Mouse (Mus musculus) kidney, adult 18-20 months (tissue): ENCODE measurements around the gene Calm3.

Source experiments
- DNase-seq: peaks from one replicate; pipeline ENCODE4 v3.0.0; 2021

Gene Calm3

DNA sequence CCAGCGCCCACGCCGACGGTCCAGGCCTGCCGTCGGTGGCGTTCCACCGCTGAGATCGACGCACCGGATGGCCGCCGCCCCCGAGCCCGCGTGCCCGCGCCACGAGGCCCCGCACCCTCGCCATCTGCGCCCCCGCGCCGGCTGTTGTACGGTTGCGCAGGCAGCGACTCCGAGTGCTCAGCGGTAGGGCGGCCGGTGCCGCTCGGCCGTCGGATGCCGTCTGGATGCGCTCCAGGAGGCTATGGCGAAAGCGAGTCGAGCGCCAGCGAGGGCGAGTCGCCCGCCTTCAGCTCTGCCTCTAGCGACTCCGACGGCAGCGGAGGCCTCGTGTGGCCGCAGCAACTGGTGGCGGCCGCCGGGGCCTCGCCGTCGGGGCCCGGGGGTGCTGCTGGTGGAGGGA is 38.0 kb downstream of the Calm3 start:
- no peak for DNase-seq

- DNase-seq = no peak
Measured at GRCm38 (mm10) chr7:16885271-16885776, 38.6 kb downstream of the Calm3 start.

GRCm38 (mm10) chr7:16884334-16884733 is 39.6 kb downstream of the Calm3 start:
- DNase-seq = no peak

DNA sequence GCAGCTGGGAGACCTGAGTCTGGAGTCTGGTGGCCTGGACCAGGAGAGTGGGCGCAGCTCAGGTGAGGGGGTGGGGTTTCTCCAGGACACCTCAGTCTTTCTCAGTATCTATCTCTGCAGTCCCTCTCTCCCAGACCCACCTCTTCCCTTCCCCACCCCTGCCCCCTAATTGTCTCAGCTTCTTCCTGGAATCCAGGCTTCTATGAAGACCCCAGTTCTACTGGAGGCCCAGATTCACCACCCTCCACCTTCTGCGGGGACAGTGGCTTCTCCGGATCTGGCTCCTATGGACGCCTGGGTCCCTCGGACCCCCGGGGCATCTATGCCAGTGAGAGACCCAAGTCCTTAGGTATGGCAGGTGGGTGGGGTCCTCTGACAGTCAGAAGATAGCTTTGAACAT is 40.8 kb downstream of the Calm3 start:
- DNase-seq = no peak

DNA sequence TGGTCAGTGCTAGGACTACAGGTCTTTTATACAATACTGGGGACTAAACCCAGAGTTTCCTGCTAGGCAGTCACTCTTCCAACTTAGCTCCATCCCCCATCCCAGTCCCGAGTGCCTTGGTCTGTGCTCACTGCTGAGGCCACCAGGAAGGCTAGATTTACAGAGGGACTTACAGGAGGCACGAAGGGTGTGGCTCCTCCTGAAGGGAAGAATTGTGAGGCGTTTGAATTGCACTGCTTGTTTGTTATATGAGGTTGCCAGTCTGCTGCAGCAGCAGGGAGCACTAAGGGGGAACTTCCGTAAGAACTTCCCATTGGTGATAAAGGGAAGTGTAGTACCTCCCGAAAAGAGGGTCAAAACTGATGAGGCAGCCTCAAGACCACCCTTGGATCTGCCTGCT is 43.3 kb downstream of the Calm3 start:
- DNase-seq = no peak

DNA sequence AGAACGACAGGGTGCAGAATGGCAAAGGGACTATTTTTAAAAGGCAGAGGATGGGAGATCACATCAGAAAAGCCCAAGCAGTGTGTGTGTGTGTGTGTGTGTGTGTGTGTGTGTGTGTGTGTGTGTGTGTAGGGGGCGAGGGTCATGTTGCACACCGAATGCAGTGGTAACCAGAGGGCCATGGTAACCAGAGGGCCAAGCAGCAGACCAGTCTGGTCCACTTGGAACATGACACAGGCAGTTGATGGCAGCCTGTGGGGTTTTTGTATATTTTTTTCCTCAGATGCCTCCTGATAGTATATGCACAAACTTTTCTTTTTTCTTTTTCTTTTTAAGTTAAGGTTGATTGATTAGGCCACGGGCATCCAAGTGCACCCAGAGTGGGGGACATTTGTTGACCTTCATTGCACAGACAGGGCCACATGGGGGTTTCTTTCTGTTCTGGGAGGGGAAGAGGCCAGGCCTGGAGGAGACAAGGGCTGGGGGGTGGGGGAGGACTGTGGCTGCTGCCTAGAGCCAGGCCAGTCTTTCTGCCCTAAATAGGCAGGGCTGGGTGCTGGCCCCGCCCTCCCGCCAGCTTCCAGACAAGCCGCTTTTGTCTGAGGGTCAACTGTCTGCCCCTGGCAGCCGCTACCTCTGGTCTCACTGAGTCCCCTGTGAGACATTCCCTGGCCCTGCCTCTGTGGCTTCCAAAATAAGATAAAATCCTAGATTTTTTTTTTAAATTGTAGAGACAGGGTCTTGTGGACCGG is 43.9 kb downstream of the Calm3 start:
- DNase-seq = no peak

- DNase-seq = no peak
Measured at GRCm38 (mm10) chr7:16877717-16878116, 46.2 kb downstream of the Calm3 start.

DNA sequence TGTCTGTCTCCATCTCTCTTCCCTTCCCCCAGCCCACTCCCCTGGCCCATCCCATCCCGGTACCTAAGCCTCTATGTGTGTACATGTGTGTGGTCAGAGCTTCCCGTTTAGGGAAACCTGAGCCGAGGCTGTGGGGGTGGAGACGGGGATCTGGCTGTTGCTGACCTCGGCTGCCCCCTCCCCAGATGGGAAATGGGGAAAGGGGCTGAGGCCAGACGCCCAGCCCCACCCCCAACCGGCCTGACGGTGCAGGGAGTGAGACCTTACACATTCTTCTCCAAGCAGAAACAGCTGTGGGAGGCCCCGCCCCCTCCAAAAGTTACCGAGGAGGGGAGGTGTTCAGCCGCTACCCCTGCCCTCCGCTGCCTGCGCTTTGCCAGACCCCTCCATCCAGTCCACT is 47.3 kb downstream of the Calm3 start:
- no peak for DNase-seq

- DNase-seq = no peak
Measured at GRCm38 (mm10) chr7:16876006-16876405, 47.9 kb downstream of the Calm3 start.

GRCm38 (mm10) chr7:16875326-16875725 is 48.6 kb downstream of the Calm3 start:
- no peak for DNase-seq

GRCm38 (mm10) chr7:16875310-16875325 is 48.8 kb downstream of the Calm3 start, which contains the start of gene Dact3:
TSS of gene Dact3 (plus strand) at chr7:16875317.
- DNase-seq = no peak

GRCm38 (mm10) chr7:16874756-16875309 is 49.1 kb downstream of the Calm3 start:
- DNase-seq = peak; percentile 100

DNA sequence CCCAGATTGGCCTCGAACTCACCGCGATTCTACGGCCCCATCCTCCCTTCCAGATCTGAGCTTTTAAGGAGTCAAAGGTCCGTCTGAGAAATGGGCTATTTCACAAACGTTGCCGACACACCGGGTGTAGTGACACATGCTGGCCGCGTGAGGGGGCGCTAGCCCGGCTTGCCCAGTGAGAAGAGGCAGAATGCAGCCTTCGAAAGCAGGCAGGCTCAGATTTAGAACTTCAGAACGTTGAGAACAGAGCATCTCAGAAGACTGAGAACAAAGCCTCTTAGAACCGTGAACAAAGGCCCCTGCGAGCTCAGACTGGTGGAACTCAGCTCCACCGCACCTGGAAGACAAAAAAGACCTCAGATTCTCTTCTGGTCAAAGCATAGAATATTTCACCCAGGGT is 49.7 kb downstream of the Calm3 start:
- peak; percentile 64 for DNase-seq

GRCm38 (mm10) chr7:16873392-16873791 is 50.5 kb downstream of the Calm3 start:
- no peak for DNase-seq

GRCm38 (mm10) chr7:16872478-16872877 is 51.4 kb downstream of the Calm3 start:
- DNase-seq = no peak

- no peak for DNase-seq
Measured at GRCm38 (mm10) chr7:16871600-16871999, 52.3 kb downstream of the Calm3 start.

DNA sequence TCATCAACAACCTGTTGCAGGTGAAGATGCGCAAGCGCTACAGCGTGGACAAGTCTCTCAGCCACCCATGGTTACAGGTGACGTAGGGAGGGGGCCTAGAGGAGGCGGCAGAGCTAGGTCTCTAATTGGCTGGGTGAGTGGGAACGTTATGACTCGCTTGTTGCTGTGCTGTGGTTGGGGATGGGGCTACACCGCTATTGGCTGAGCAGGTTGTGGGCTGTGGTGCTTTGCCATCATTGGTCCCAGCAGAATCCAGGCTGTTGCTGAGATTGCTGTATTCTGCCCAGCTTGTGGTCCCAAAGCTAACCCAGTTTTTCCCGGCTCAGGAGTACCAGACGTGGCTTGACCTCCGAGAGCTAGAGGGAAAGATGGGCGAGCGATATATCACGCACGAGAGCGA is 54.4 kb downstream of the Calm3 start:
- no peak for DNase-seq

DNA sequence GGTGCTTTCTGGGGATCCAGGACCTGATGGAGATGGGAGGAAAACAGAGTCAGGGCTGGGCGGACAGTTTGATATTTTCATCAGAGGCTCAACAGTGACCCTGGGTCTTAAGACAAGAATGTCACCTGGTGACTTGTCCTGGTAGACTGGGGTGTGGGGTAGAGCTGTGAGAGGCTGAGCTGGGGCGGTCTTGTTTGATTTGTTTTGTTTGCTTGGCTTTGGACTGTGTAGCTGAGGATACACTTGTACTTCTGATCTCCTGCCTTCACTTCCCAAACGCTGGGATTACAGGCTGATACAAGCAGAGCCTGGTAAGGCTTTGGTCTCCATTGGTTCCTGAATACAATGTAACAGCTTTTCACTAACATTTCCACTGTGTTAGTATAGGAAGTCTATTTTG is 56.4 kb downstream of the Calm3 start:
- DNase-seq = no peak
